Mouse (Mus musculus) kidney, postnatal 0 days (tissue): ENCODE results near the gene Zc3h15. TPM values are rescaled to one million over a fixed set of nuclear protein-coding genes. Genes with fewer than 3 reads are reported as not detected.
A peak's percentile ranks its signal among the peaks of the same experiment; 100 is the strongest.

Experiments used
- ATAC-seq: fragments of 200-750 bp; cut with Nextera tagmentation; replicated peaks from 2 replicates; pipeline ENCODE4 v1.8.0; 2017; ENCODE audit warnings: low read depth, moderate number of reproducible peaks, moderate TSS enrichment, moderate library complexity; ENCODE audit not compliant: low FRiP score
- DNase-seq: peaks from one replicate; pipeline ENCODE4 v3.0.0-alpha.2; 2016; ENCODE audit warnings: low spot score
- H3K27ac ChIP-seq: fragments of 300-500 bp; sonication (generic); 2 replicates; pipeline ENCODE4 v1.5.1; 2014; ENCODE audit warnings: mild to moderate bottlenecking
- H3K27me3 ChIP-seq: fragments of 300-500 bp; sonication (generic); 2 replicates; pipeline ENCODE4 v1.6.1; 2014; ENCODE audit warnings: low read length, mixed read lengths; ENCODE audit not compliant: insufficient read depth
- H3K36me3 ChIP-seq: fragments of 300-500 bp; sonication (generic); 2 replicates; pipeline ENCODE4 v1.6.1; 2014; ENCODE audit warnings: low read length, mixed read lengths; ENCODE audit not compliant: insufficient read depth
- H3K4me1 ChIP-seq: fragments of 300-500 bp; sonication (generic); replicated peaks from 2 replicates; pipeline ENCODE4 v1.6.1; 2014; ENCODE audit warnings: antibody characterized with exemption, low read length, mixed read lengths; ENCODE audit not compliant: insufficient read depth
- H3K4me2 ChIP-seq: fragments of 300-500 bp; sonication (generic); 2 replicates; pipeline ENCODE4 v1.6.1; 2014; ENCODE audit warnings: mild to moderate bottlenecking, low read length, moderate library complexity, mixed read lengths
- H3K4me3 ChIP-seq: fragments of 300-500 bp; sonication (generic); replicated peaks from 2 replicates; pipeline ENCODE4 v1.5.1; 2014; ENCODE audit warnings: low read depth, low read length
- H3K9ac ChIP-seq: fragments of 300-500 bp; sonication (generic); 2 replicates; pipeline ENCODE4 v1.6.1; 2014; ENCODE audit warnings: low read depth, low read length
- H3K9me3 ChIP-seq: fragments of 300-500 bp; sonication (generic); replicated peaks from 2 replicates; pipeline ENCODE4 v1.6.1; 2016; ENCODE audit warnings: low read length, inconsistent platforms, mixed read lengths
- CTCF ChIP-seq: IDR thresholded peaks from 2 replicates; pipeline ENCODE4 v1.5.1; 2016; ENCODE audit warnings: antibody characterized with exemption, low read depth, mild to moderate bottlenecking, moderate library complexity
- WGBS: fragments of 180-500 bp; shearing (Covaris S2); extraction: QIAGEN DNeasy Blood & Tissue Kit; methylation state at CpG from one replicate; pipeline ENCODE4 v1.1.7; 2014; 5-methylcytosine and 5-hydroxymethylcytosine counted together
- polyA plus RNA-seq: library from polyadenylated mRNA; unstranded; fragments of >200 nt; fragmentation: Nextera tagmentation; extraction: Ambion mirVana; gene quantifications from 2 replicates; pipeline ENCODE4 v1.2.1, GENCODE M21; 2015

Gene Zc3h15
- polyA plus RNA-seq, 1 experiment from 2014 or later, result 160 TPM

GRCm38 (mm10) chr2:83675681-83676080, 31.4 kb downstream of the Zc3h15 start:
- Histone ChIP-seq H3K4me3 (no peak overlapping the region), H3K27ac (no peak overlapping the region), H3K9me3 (no peaks in the 10 kb centered on the region), H3K4me2 (no peak overlapping the region), H3K4me1 (0 out of 2 replicates have a peak, but pooled peaks cover 9% of the 10 kb centered on the region), H3K27me3 (no peaks in the 10 kb centered on the region), H3K9ac (no peak overlapping the region), H3K36me3 (peaks cover 5% of the 10 kb centered on the region; the same call in 1 of the 2 replicates)
- no peak for TF ChIP-seq CTCF
- ATAC-seq, result no peak
- no peak for DNase-seq
- WGBS, result 51% methylated on average over 5 of the region's 5 CpGs

DNA sequence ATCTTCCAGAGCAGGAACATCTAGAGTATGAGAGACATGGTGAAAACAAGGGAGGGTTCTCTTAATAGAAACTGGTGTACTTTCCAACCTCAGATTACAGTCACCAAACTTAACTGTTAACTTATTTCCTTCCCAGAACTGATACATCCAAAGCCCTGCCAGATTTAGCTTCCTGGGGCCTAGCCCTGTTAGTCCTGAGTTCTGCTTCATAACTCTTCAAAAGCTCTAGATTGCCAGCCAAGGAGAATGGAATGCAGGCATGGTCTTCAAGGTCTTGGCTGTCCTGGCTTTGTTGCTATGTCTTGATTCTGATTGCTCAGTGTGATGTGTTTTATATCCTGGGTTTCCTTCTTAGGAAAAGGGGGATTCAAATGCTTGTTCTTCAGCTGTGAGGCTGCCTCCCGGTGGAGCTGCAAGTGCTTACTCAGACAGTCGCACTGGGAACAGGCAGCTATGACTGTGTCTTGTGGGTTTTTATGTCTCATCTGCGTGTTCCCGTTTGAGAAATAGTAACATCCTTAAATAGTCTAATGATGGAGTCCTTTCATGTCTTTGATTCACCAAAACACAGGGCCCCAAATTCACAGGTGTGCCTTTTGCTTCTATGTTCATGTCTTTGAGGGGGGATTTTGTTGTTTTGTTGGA, 32.1 kb downstream of the Zc3h15 start:
- H3K4me3 ChIP-seq, result no peak overlapping the region

GRCm38 (mm10) chr2:83681332-83681731, 37.1 kb downstream of the Zc3h15 start:
- ATAC-seq (no peak), DNase-seq (peak; percentile 31)
- Histone ChIP-seq H3K27me3 (no peaks in the 10 kb centered on the region), H3K27ac (peak overlapping the region; percentile 9; the same call in 1 of the 2 replicates), H3K4me3 (no peak overlapping the region), H3K4me2 (no peak overlapping the region), H3K4me1 (0 out of 2 replicates have a peak, but pooled peaks cover 8% of the 10 kb centered on the region), H3K9ac (no peak overlapping the region), H3K36me3 (no peaks in the 10 kb centered on the region), H3K9me3 (no peaks in the 10 kb centered on the region)
- no peak for TF ChIP-seq CTCF
- WGBS, result 68% methylated on average over 8 of the region's 8 CpGs

More for the DNA sequence above, 32.1 kb downstream of the Zc3h15 start:
- Histone ChIP-seq H3K9me3 (no peaks in the 10 kb centered on the region), H3K4me2 (no peak overlapping the region), H3K27me3 (no peaks in the 10 kb centered on the region), H3K4me1 (0 out of 2 replicates have a peak, but pooled peaks cover 9% of the 10 kb centered on the region), H3K36me3 (peaks cover 5% of the 10 kb centered on the region; the same call in 1 of the 2 replicates), H3K9ac (no peak overlapping the region), H3K27ac (peak overlapping the region; percentile 31; the same call in 1 of the 2 replicates)
- WGBS, result 62% methylated on average over 4 of the region's 4 CpGs
- DNase-seq (peak; percentile 47), ATAC-seq (no peak)
- peak; percentile 7; the same call in 1 of the 2 replicates for TF ChIP-seq CTCF

GRCm38 (mm10) chr2:83681785-83682184, 37.5 kb downstream of the Zc3h15 start:
- ATAC-seq (0 out of 2 replicates have a peak, but pooled peaks have one; percentile 40), DNase-seq (peak; percentile 76)
- Histone ChIP-seq H3K27ac (peak overlapping the region; percentile 9; the same call in 1 of the 2 replicates), H3K9me3 (no peaks in the 10 kb centered on the region), H3K4me1 (0 out of 2 replicates have a peak, but pooled peaks cover 6% of the 10 kb centered on the region), H3K36me3 (no peaks in the 10 kb centered on the region), H3K9ac (no peak overlapping the region), H3K27me3 (no peaks in the 10 kb centered on the region), H3K4me2 (no peak overlapping the region), H3K4me3 (no peak overlapping the region)
- 39% methylated on average over 6 of the region's 6 CpGs for WGBS
- TF ChIP-seq CTCF, result no peak

DNA sequence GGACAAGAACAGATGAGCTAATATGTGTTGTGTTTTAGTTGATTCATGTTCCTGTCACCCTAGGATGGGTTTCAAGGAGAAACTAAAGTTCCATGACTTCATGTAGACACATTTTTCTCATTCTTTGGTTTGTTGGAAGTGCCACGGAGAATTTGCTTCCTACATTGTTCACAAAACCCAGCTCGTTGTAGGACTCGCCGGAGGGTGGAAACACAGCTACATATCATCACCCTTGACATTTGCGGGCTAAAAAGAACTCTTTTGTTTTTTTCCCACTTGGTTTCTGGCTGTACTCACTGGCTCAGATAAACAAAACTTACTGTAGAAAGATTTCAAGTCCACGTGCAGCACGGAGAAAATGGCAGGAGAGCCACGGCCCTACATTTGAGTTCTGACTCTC, 38.0 kb downstream of the Zc3h15 start:
- H3K4me3 ChIP-seq, result no peak overlapping the region
- H3K9me3 ChIP-seq, result no peaks in the 10 kb centered on the region
- 23% methylated on average over 8 of the region's 8 CpGs for WGBS
- no peaks in the 10 kb centered on the region for H3K36me3 ChIP-seq
- no peak for TF ChIP-seq CTCF
- H3K9ac ChIP-seq, result no peak overlapping the region
- no peaks in the 10 kb centered on the region for H3K27me3 ChIP-seq
- 0 out of 2 replicates have a peak, but pooled peaks cover 2% of the 10 kb centered on the region for H3K4me1 ChIP-seq
- peak; percentile 79 for DNase-seq
- H3K4me2 ChIP-seq, result peak overlapping the region; percentile 12; the same call in 1 of the 2 replicates
- peak overlapping the region; percentile 39 for H3K27ac ChIP-seq
- ATAC-seq, result no peak

- 66% methylated on average over 9 of the region's 9 CpGs for WGBS
- H3K4me1 ChIP-seq, result 0 out of 2 replicates have a peak, but pooled peaks cover 2% of the 10 kb centered on the region
- H3K4me2 ChIP-seq, result no peak overlapping the region
- no peak overlapping the region for H3K9ac ChIP-seq
- H3K9me3 ChIP-seq, result no peaks in the 10 kb centered on the region
- no peaks in the 10 kb centered on the region for H3K27me3 ChIP-seq
- ATAC-seq, result no peak
- H3K27ac ChIP-seq, result no peak overlapping the region
- TF ChIP-seq CTCF, result no peak
- H3K4me3 ChIP-seq, result no peak overlapping the region
- no peak for DNase-seq
- H3K36me3 ChIP-seq, result no peaks in the 10 kb centered on the region
These were observed 39.7 kb downstream of the Zc3h15 start for GRCm38 (mm10) chr2:83683731-83684519.
